Mouse (Mus musculus): ENCODE data around the gene Prss22. TPM values are rescaled to one million over a fixed set of nuclear protein-coding genes. Genes with fewer than 3 reads are reported as not detected.

Prss22 gene
- polyA plus RNA-seq, 1 experiment, result 0.04 TPM

- H3ac ChIP-seq (ENCODE audit: control insufficient read depth, insufficient read length), result no peak overlapping the region
- H3K79me2 ChIP-seq (ENCODE audit: control insufficient read depth, insufficient read depth), result no peaks in the 10 kb centered on the region
- H3K27me3 ChIP-seq (ENCODE audit: control insufficient read depth, insufficient read depth, insufficient read length), result no peaks in the 10 kb centered on the region
- H3K4me2 ChIP-seq (ENCODE audit: low read depth), result no peak overlapping the region
- H3K36me3 ChIP-seq (ENCODE audit: control insufficient read depth, insufficient read depth), result no peaks in the 10 kb centered on the region
- no peak for TF ChIP-seq TCF3 (IDR thresholded peaks at IDR 0.05; ENCODE audit: insufficient read length, low read depth)
- TF ChIP-seq POLR2A (IDR thresholded peaks at IDR 0.05; ENCODE audit: insufficient read length, low read depth), result no peak
- no peak overlapping the region for H3K4me3 ChIP-seq
Observed at GRCm38 (mm10) chr17:23984989-23985388, 12.9 kb downstream of the Prss22 start.

DNA sequence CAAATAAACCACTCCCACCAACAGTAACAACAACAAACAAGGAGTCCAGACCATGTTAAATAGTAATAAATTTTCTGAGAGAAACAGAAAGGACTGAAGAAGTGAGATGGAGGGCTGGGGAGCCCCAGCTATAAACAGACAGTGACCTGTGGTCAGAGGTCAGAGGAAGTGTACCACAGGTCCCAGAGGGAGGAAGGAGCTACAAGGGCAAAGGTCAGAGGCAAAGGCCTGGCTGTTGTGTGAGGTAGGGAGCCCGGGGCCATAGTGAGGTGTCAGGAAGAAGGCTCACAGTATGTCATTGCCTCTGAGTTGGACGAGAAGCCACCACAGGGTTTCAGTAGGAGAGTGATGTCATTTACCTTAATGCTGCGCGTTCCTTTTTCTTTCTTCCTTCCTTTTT is 15.0 kb downstream of the Prss22 start:
- TF ChIP-seq TCF3 (IDR thresholded peaks at IDR 0.05; ENCODE audit: insufficient read length, low read depth) (no peak), POLR2A (IDR thresholded peaks at IDR 0.05; ENCODE audit: insufficient read length, low read depth) (no peak), REST (IDR thresholded peaks at IDR 0.05; ENCODE audit: insufficient read depth, insufficient read length) (no peak), MYOG (IDR thresholded peaks at IDR 0.05; ENCODE audit: control insufficient read depth in 1 of 3, insufficient read depth in 1 of 3, insufficient read length in 2 of 3, low read depth in 2 of 3) (no peak)
- no peaks in the 10 kb centered on the region for H3K36me3 ChIP-seq (ENCODE audit: control insufficient read depth, insufficient read depth)
- H3K4me2 ChIP-seq (ENCODE audit: low read depth), result no peak overlapping the region
- no peaks in the 10 kb centered on the region for H3K27me3 ChIP-seq (ENCODE audit: control insufficient read depth, insufficient read depth, insufficient read length)
- H3K4me3 ChIP-seq, result no peak overlapping the region
- no peaks in the 10 kb centered on the region for H3K79me2 ChIP-seq (ENCODE audit: control insufficient read depth, insufficient read depth)
- H3ac ChIP-seq (ENCODE audit: control insufficient read depth, insufficient read length), result no peak overlapping the region

- no peak within 1 kb of the TSS for H3K4me3 ChIP-seq
- H3K27me3 ChIP-seq (ENCODE audit: control insufficient read depth, insufficient read depth, insufficient read length), result no peaks in the 10 kb centered on the region
- H3K79me2 ChIP-seq (ENCODE audit: control insufficient read depth, insufficient read depth), result no peaks in the 10 kb centered on the region
- H3ac ChIP-seq (ENCODE audit: control insufficient read depth, insufficient read length), result no peak within 1 kb of the TSS
- H3K4me2 ChIP-seq (ENCODE audit: low read depth), result peak within 1 kb of the TSS; percentile 52
- peak in 1 of 3 experiments; percentile 59 for TF ChIP-seq MYOD1 (IDR thresholded peaks at IDR 0.05; ENCODE audit: control insufficient read depth in 1 of 3, insufficient read length in 2 of 3, low read depth in 2 of 3)
- peak in 1 of 3 experiments; percentile 47 for TF ChIP-seq MYOG (IDR thresholded peaks at IDR 0.05; ENCODE audit: control insufficient read depth in 1 of 3, insufficient read depth in 1 of 3, insufficient read length in 2 of 3, low read depth in 2 of 3)
- TF ChIP-seq MAX (IDR thresholded peaks at IDR 0.05; ENCODE audit: low read depth), result no peak
- no peak for TF ChIP-seq TCF12 (IDR thresholded peaks at IDR 0.05; ENCODE audit: insufficient read depth, poor library complexity, severe bottlenecking)
- H3K36me3 ChIP-seq (ENCODE audit: control insufficient read depth, insufficient read depth), result no peaks in the 10 kb centered on the region
Observed at GRCm38 (mm10) chr17:23980297-23980909, 17.5 kb downstream of the Prss22 start, which contains the start of gene Prss30. Prss30 (minus strand) TSS chr17:23980566.

DNA sequence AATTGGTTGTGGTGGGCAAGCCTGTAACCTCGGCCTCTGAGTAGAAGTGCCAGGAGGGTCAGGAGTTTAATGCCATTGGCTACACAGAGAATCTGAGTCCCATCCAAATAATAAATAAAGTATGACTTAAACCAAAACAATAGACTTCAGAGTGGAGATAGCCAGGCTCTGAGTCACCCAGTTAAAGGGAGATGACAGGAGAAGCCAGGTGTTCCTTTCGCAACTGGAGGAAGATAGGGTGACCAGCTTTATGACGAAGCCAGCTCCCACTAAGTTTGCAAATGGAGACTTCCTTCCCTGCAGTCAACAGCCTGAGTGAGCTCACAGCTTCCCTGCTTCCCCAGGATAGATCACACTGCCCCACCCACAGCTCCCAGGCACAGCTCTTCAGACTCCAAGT is 18.4 kb downstream of the Prss22 start:
- TF ChIP-seq REST (IDR thresholded peaks at IDR 0.05; ENCODE audit: insufficient read depth, insufficient read length), result no peak
- peak; percentile 57 to 89 (median 84) for TF ChIP-seq MYOD1 (IDR thresholded peaks at IDR 0.05; ENCODE audit: control insufficient read depth in 1 of 3, insufficient read length in 2 of 3, low read depth in 2 of 3)
- TF ChIP-seq TCF3 (IDR thresholded peaks at IDR 0.05; ENCODE audit: insufficient read length, low read depth), result no peak
- peak; percentile 83 for TF ChIP-seq CEBPB (IDR thresholded peaks at IDR 0.05; ENCODE audit: insufficient read depth, poor library complexity, severe bottlenecking)
- Histone ChIP-seq H3K36me3 (ENCODE audit: control insufficient read depth, insufficient read depth) (no peaks in the 10 kb centered on the region), H3ac (ENCODE audit: control insufficient read depth, insufficient read length) (no peak overlapping the region), H3K4me3 (no peak overlapping the region), H3K4me2 (ENCODE audit: low read depth) (peak overlapping the region; percentile 52), H3K79me2 (ENCODE audit: control insufficient read depth, insufficient read depth) (no peaks in the 10 kb centered on the region), H3K27me3 (ENCODE audit: control insufficient read depth, insufficient read depth, insufficient read length) (no peaks in the 10 kb centered on the region)

GRCm38 (mm10) chr17:23976665-23977064 is 21.2 kb downstream of the Prss22 start:
- TF ChIP-seq MYOG (IDR thresholded peaks at IDR 0.05; ENCODE audit: control insufficient read depth in 1 of 3, insufficient read depth in 1 of 3, insufficient read length in 2 of 3, low read depth in 2 of 3) (no peak), POLR2AphosphoS2 (IDR thresholded peaks at IDR 0.05; ENCODE audit: insufficient read length, low read depth) (no peak), REST (IDR thresholded peaks at IDR 0.05; ENCODE audit: insufficient read depth, insufficient read length) (no peak), CEBPB (IDR thresholded peaks at IDR 0.05; ENCODE audit: insufficient read depth, poor library complexity, severe bottlenecking) (no peak), USF1 (IDR thresholded peaks at IDR 0.05; ENCODE audit: low read depth) (no peak), POLR2A (IDR thresholded peaks at IDR 0.05; ENCODE audit: insufficient read length, low read depth) (no peak), TCF3 (IDR thresholded peaks at IDR 0.05; ENCODE audit: insufficient read length, low read depth) (no peak), TCF12 (IDR thresholded peaks at IDR 0.05; ENCODE audit: insufficient read depth, poor library complexity, severe bottlenecking) (no peak), SRF (IDR thresholded peaks at IDR 0.05; ENCODE audit: control insufficient read depth, insufficient read length, low read depth) (no peak), E2F4 (IDR thresholded peaks at IDR 0.05; ENCODE audit: insufficient read depth) (no peak)
- Histone ChIP-seq H3K79me2 (ENCODE audit: control insufficient read depth, insufficient read depth) (no peaks in the 10 kb centered on the region), H3K27me3 (ENCODE audit: control insufficient read depth, insufficient read depth, insufficient read length) (no peaks in the 10 kb centered on the region), H3K4me2 (ENCODE audit: low read depth) (no peak overlapping the region), H3K4me3 (no peak overlapping the region), H3ac (ENCODE audit: control insufficient read depth, insufficient read length) (no peak overlapping the region), H3K36me3 (ENCODE audit: control insufficient read depth, insufficient read depth) (no peaks in the 10 kb centered on the region)

DNA sequence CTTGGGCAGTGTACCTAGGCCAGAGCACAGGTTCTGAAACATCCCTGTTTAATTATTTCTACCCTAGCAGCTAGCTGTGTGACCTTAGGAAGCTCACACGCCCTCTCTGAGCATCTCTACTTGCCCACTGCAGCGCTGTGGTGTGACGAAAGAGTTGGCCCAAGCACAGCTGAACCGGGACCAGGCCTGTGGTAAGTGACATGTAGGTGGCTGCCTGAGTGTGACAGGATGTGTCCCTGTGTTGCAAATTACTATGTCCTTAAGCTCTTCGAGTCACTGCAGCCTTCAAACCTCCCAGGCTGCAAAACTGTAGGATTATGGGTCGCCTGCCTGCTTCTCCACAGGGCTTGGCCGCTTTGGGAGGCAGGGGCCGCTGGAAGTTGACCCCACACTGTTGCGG is 26.6 kb downstream of the Prss22 start:
- TF ChIP-seq TCF3 (IDR thresholded peaks at IDR 0.05; ENCODE audit: insufficient read length, low read depth), result no peak
- no peak for TF ChIP-seq USF1 (IDR thresholded peaks at IDR 0.05; ENCODE audit: low read depth)
- no peak for TF ChIP-seq MYOG (IDR thresholded peaks at IDR 0.05; ENCODE audit: control insufficient read depth in 1 of 3, insufficient read depth in 1 of 3, insufficient read length in 2 of 3, low read depth in 2 of 3)
- TF ChIP-seq MAX (IDR thresholded peaks at IDR 0.05; ENCODE audit: low read depth), result no peak
- no peak for TF ChIP-seq MYOD1 (IDR thresholded peaks at IDR 0.05; ENCODE audit: control insufficient read depth in 1 of 3, insufficient read length in 2 of 3, low read depth in 2 of 3)
- TF ChIP-seq TCF12 (IDR thresholded peaks at IDR 0.05; ENCODE audit: insufficient read depth, poor library complexity, severe bottlenecking), result no peak
- no peak for TF ChIP-seq POLR2A (IDR thresholded peaks at IDR 0.05; ENCODE audit: insufficient read length, low read depth)
- no peak for TF ChIP-seq REST (IDR thresholded peaks at IDR 0.05; ENCODE audit: insufficient read depth, insufficient read length)
- no peak for TF ChIP-seq SRF (IDR thresholded peaks at IDR 0.05; ENCODE audit: control insufficient read depth, insufficient read length, low read depth)
- TF ChIP-seq POLR2AphosphoS2 (IDR thresholded peaks at IDR 0.05; ENCODE audit: insufficient read length, low read depth), result no peak
- no peak for TF ChIP-seq E2F4 (IDR thresholded peaks at IDR 0.05; ENCODE audit: insufficient read depth)
- TF ChIP-seq CEBPB (IDR thresholded peaks at IDR 0.05; ENCODE audit: insufficient read depth, poor library complexity, severe bottlenecking), result no peak
- Histone ChIP-seq H3K36me3 (ENCODE audit: control insufficient read depth, insufficient read depth) (no peaks in the 10 kb centered on the region), H3ac (ENCODE audit: control insufficient read depth, insufficient read length) (no peak overlapping the region), H3K27me3 (ENCODE audit: control insufficient read depth, insufficient read depth, insufficient read length) (peaks cover 4% of the 10 kb centered on the region), H3K4me2 (ENCODE audit: low read depth) (no peak overlapping the region), H3K4me3 (no peak overlapping the region), H3K79me2 (ENCODE audit: control insufficient read depth, insufficient read depth) (no peaks in the 10 kb centered on the region)

All from myocyte (in vitro differentiated cells).